Mouse (Mus musculus): ENCODE measurements around the gene Gm49450.

DNA sequence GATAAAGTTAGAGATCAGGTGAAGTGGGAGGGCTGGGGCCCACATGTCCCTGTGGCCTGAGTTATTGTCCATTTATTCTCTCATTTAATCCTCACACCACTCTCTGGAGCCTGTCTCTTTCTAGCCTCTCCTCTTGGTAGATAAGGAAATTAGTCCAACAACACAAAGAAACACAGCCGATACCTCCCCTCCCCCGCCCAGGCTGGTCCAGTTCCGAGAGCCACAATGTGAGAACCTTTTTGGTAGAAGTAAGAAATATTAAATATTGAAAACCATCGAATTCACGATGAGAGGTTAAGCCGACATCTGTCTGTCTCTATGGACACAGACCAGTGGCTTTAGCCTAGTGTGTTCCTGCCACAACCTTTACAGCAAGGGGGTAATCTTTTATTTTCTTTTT lies 31.3 kb upstream of the Gm49450 start:
- TF ChIP-seq CTCF (IDR thresholded peaks at IDR 0.05; ENCODE audit: borderline replicate concordance, control insufficient read depth, extremely low read depth, insufficient read depth, low read length, poor library complexity) (no peak), POLR2A (IDR thresholded peaks at IDR 0.05; ENCODE audit: control insufficient read depth, extremely low read depth, insufficient read depth, low read length, poor library complexity) (no peak)
